Mouse (Mus musculus): ENCODE results near the gene Adprh. TPM values are rescaled to one million over a fixed set of nuclear protein-coding genes. Genes with fewer than 3 reads are reported as not detected.

Gene Adprh
- polyA plus RNA-seq, 1 experiment from 2014 or later, result 93.7 TPM

DNA sequence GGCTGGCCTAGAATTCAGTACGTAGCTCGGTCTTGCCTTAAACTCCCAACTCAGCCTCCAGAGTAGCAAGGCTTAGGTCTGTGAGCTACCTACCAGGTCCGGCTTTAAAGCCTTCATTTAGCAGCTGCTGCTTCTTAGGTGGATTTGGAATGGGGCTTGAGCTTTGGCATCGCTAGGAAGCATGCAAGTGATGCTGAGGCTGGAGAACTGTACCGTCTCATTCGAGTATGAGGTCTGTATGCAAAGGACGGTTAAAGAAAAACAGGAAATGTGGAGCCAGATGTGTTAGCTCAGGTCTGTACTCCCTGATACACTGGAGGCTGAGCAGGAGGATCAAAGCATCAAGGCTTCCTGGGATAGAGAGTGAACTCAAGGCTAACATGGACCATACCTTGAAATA lies 9.7 kb upstream of the Adprh start:
- Histone ChIP-seq H3K4me2 (no peak overlapping the region), H3K27me3 (no peaks in the 10 kb centered on the region), H3K27ac (no peak overlapping the region), H3K9me3 (no peaks in the 10 kb centered on the region), H3K9ac (no peak overlapping the region), H3K36me3 (no peaks in the 10 kb centered on the region), H3K4me1 (no peaks in the 10 kb centered on the region), H3K4me3 (no peak overlapping the region)
- WGBS, result 64% methylated on average over 7 of the region's 7 CpGs
- ATAC-seq (ENCODE audit: borderline replicate concordance, extremely low read depth, low FRiP score, low TSS enrichment), result no peak

DNA sequence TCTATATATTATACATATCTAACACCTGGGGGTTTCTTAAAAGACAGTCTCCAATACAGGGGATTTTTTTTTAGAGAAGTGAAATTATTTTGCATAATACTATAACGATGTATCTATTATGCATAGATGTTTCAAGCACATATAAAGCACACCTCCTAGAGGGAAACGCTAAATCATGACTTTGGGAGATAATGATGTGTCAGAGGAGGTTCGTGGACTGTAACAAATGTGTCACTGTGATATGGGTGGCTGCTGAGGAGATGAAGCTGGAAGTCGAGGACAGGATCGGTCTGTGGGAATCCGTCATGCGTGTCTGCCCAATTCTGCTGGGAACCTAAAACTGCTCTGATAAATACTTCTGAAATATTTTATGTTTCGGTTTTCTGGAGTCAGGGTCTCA lies 9.2 kb upstream of the Adprh start:
- no peak overlapping the region for H3K4me3 ChIP-seq
- H3K9ac ChIP-seq, result no peak overlapping the region
- 46% methylated on average over 8 of the region's 8 CpGs for WGBS
- no peak overlapping the region for H3K27ac ChIP-seq
- no peaks in the 10 kb centered on the region for H3K27me3 ChIP-seq
- no peaks in the 10 kb centered on the region for H3K9me3 ChIP-seq
- H3K4me1 ChIP-seq, result no peaks in the 10 kb centered on the region
- no peaks in the 10 kb centered on the region for H3K36me3 ChIP-seq
- ATAC-seq (ENCODE audit: borderline replicate concordance, extremely low read depth, low FRiP score, low TSS enrichment), result no peak
- no peak overlapping the region for H3K4me2 ChIP-seq

DNA sequence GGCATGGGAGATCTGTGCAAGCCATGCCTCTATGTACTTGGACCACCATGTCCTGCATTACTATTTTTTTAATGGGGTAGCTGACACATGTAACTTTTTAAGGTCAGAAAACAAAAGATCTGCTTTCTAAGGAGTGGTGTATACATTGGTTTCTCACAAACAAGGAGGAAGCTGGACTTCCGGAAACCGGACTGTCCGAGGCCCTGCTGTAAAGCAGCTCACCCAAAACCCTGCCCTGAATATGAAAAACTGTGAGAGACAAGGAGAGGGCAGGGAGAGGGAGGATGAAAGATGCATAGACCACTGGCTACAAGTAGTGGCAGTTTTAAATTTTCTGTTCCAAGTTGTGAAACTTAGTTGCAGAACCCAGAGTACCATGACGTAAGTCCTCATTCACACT lies 7.5 kb upstream of the Adprh start:
- H3K4me1 ChIP-seq, result no peaks in the 10 kb centered on the region
- ATAC-seq (ENCODE audit: borderline replicate concordance, extremely low read depth, low FRiP score, low TSS enrichment), result no peak
- no peaks in the 10 kb centered on the region for H3K27me3 ChIP-seq
- no peaks in the 10 kb centered on the region for H3K9me3 ChIP-seq
- H3K4me3 ChIP-seq, result no peak overlapping the region
- no peak overlapping the region for H3K4me2 ChIP-seq
- H3K27ac ChIP-seq, result no peak overlapping the region
- no peaks in the 10 kb centered on the region for H3K36me3 ChIP-seq
- H3K9ac ChIP-seq, result no peak overlapping the region
- 85% methylated on average over 4 of the region's 4 CpGs for WGBS

DNA sequence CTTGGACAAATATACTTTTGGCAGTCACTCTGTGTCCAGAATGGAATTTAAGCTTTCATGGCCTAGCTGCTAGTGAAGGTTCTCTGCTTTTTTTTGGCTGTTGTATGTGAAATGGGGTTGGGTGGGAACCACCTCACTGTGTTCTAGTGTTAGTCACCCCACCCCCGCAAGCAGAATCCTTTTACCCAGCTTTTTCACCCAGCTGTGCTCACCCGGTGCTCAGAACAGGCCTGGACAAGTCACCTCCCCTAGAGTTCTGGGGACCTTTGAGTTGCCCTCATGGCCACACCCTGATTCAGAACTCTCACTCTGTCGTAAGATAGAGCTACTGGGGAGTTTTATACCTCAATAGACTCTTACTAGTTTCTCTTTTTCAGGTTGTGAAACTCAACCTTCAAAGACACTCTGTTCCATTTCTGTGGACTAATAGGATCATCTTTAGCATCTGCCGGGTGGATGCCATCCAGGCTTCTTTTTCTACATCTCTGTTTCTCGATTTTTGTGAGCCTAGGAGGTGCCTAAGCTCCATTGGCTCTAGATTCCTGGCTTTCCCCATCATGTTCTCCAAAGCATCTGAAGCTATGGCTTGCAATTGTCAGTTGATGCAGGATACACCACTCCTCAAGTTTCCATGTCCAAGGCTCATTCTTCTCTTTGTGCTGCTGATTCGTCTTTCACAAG lies 6.2 kb upstream of the Adprh start:
- no peaks in the 10 kb centered on the region for H3K36me3 ChIP-seq
- H3K9ac ChIP-seq, result no peak overlapping the region
- no peak overlapping the region for H3K27ac ChIP-seq
- no peak overlapping the region for H3K4me3 ChIP-seq
- H3K27me3 ChIP-seq, result no peaks in the 10 kb centered on the region
- ATAC-seq (ENCODE audit: borderline replicate concordance, extremely low read depth, low FRiP score, low TSS enrichment), result no peak
- H3K9me3 ChIP-seq, result no peaks in the 10 kb centered on the region
- H3K4me1 ChIP-seq, result no peaks in the 10 kb centered on the region
- WGBS, result 66% methylated on average over 6 of the region's 6 CpGs
- no peak overlapping the region for H3K4me2 ChIP-seq

DNA sequence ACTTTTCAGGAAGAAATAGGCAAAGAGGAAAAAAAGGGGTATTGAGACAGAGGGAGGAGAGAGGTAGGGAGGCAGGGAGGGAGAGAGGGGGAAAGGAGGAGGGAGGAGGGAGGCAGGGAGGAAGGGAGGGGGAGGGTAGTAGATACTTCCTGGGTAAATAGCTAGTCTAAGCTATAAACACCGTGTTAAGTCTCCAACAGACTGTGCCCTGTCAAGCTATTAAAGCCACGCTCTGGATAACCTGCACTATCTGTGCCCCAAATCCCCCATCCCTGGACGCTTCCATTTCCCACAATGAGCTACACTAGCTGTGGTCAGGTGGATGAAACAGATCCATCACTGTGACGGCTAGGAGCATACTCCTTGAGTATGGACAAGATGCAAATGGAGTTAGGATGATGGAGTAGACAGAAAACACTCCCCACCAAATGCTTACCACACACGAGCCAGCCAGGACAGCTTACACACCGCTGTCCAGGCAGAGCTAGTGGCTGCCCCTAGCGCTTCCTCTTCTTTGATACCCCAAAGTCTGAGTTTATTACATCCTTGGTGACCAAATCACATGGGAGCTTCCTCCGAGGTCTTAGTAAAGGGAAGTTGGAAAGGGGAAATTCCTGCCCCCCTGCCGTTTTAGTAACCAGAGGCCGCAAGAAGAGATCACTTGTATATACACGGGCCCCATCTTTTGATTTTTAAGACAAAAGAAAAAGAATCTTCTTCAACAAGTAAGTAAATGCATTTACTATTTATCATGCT lies 4.5 kb upstream of the Adprh start:
- WGBS, result 42% methylated on average over 11 of the region's 11 CpGs
- no peak for ATAC-seq (ENCODE audit: borderline replicate concordance, extremely low read depth, low FRiP score, low TSS enrichment)

DNA sequence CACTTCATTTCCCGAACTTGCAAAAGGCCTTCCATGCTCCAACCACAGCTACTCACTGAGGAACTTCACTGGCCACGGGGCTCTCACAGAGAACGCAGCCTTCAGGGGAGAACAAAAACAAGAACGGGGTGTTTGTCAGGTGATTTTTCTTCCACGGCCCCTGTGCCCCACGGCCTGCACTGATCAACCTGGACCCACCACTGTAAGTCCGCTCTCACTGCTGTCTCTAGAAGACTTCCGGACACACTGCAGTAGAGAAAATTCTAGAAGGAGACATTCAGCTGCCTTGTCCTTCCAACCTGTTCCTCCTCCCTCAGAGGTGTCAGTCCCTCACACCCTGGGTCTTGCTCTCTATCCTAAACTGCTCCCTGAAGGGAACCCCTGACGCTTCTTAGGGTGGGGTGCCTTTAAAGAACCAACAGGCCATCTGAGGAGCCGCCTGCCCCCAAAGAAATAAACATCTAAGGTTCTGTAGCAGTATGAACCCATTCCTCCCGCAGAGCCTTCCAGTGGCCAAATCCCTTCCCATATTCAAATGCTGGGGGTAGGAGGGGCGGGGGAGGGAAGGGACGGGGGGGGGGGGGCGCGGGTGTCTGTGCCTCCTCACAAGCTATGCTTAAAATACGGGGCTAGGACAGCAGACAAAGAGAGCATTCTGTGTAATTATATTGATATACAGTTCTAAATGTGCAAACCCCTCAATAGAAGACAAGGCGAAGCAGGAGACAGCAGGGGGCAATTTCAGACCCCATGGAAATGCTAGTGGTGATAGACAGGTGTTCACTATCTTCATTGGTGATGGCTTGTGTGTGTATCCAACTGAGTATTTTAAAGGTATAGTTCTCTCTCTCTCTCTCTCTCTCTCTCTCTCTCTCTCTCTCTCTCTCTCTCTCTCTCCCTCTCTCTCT lies 3.3 kb upstream of the Adprh start, which contains the start of gene Cd80:
Cd80 (plus strand) TSS at position 51 of the 908 bp plus-strand sequence.
- Histone ChIP-seq H3K36me3 (no peaks in the 10 kb centered on the region), H3K9ac (no peak within 1 kb of the TSS), H3K9me3 (no peaks in the 10 kb centered on the region), H3K4me1 (peaks cover 8% of the 10 kb centered on the region), H3K27ac (no peak within 1 kb of the TSS), H3K4me3 (no peak within 1 kb of the TSS), H3K4me2 (no peak within 1 kb of the TSS), H3K27me3 (no peaks in the 10 kb centered on the region)
- no peak for ATAC-seq (ENCODE audit: borderline replicate concordance, extremely low read depth, low FRiP score, low TSS enrichment)
- 65% methylated on average over 17 of the region's 17 CpGs for WGBS

More for the DNA sequence above, 4.5 kb upstream of the Adprh start:
- no peaks in the 10 kb centered on the region for H3K4me1 ChIP-seq
- no peaks in the 10 kb centered on the region for H3K36me3 ChIP-seq
- no peaks in the 10 kb centered on the region for H3K9me3 ChIP-seq
- H3K27ac ChIP-seq, result no peak overlapping the region
- no peak overlapping the region for H3K4me3 ChIP-seq
- H3K9ac ChIP-seq, result no peak overlapping the region
- no peaks in the 10 kb centered on the region for H3K27me3 ChIP-seq
- H3K4me2 ChIP-seq, result no peak overlapping the region

DNA sequence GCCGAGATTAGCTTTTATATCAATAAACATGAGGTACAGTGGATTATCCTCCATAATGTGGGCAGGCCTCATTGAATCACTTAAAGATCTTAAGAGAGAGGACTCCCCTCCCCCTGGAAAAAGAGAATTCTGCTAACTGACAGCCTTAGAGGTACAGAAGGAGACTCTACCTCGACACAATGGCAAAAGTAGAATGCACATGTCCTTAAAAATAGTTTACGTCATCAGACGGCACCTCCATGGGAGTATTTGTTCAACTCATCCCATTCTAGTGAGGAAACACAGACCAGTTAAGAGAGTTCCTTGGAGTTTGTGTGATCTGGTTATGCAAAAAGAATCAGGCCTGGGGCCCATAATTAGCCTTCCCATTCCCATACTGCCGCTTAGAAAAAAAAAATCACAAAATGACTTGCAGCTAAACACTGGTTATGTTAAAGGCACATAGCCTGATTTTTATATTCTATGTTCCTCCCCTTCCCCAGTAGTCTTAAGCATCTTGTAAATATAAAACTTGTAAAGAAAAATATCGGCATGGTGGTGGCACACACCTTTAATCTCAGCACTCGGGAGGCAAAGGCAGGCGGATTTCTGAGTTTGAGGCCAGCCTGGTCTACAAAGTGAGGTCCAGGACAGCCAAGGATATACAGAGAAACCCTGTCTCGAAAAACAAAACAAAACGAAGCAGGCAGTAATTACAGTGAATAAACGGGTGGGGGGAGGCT lies 2.2 kb upstream of the Adprh start:
- no peak for ATAC-seq (ENCODE audit: borderline replicate concordance, extremely low read depth, low FRiP score, low TSS enrichment)
- Histone ChIP-seq H3K4me2 (no peak overlapping the region), H3K9ac (no peak overlapping the region), H3K4me3 (no peak overlapping the region), H3K36me3 (peaks cover 6% of the 10 kb centered on the region; the same call in 1 of the 2 replicates), H3K27ac (no peak overlapping the region), H3K4me1 (peaks cover 8% of the 10 kb centered on the region), H3K27me3 (no peaks in the 10 kb centered on the region), H3K9me3 (no peaks in the 10 kb centered on the region)
- 68% methylated on average over 11 of the region's 11 CpGs for WGBS

DNA sequence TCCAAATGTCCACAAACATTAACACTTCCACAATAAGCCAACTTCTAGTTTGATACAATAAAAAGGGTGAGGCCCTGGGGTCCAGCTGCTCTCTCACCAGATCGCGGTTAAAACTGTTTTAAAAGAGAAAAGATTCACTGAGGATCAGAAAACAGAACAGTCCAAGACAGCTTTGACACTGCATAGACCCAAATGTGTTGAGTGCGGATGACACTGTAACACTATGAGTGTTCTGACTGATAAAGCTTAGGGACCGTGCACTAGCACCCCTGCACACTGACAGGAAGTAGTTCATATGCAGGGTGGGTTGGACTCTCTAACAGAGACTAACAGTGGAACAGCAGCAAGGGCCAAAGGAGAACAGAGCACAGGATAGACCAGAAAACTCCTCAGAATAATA lies 1.4 kb upstream of the Adprh start:
- Histone ChIP-seq H3K4me3 (no peak overlapping the region), H3K36me3 (peaks cover 12% of the 10 kb centered on the region; the same call in 1 of the 2 replicates), H3K4me1 (peaks cover 8% of the 10 kb centered on the region), H3K27me3 (no peaks in the 10 kb centered on the region), H3K4me2 (no peak overlapping the region), H3K9me3 (no peaks in the 10 kb centered on the region), H3K9ac (no peak overlapping the region), H3K27ac (no peak overlapping the region)
- 88% methylated on average over 4 of the region's 4 CpGs for WGBS
- ATAC-seq (ENCODE audit: borderline replicate concordance, extremely low read depth, low FRiP score, low TSS enrichment), result no peak

DNA sequence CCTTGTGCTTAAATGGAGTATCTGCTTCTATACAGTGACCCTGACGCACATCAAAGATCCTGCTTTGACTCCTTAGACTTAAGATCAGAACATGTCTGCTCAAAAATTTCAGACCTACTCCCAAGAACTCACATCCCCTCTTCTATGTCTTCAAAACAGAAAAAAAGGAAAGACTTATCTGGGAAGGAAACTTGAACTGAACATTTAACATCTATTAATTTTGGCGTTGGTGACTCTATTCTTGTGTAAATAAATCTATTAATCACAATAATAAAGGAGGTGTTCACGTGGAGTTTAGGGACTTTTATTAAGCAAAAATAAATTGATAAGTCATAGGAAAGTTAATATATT lies 675 bp upstream of the Adprh start:
- Histone ChIP-seq H3K4me1 (peaks cover 8% of the 10 kb centered on the region), H3K27me3 (no peaks in the 10 kb centered on the region), H3K9me3 (no peaks in the 10 kb centered on the region), H3K9ac (peak overlapping the region; percentile 78), H3K4me2 (peak overlapping the region; percentile 59), H3K36me3 (peaks cover 18% of the 10 kb centered on the region), H3K4me3 (peak overlapping the region; percentile 74), H3K27ac (peak overlapping the region; percentile 88; the same call in 1 of the 2 replicates)
- 21% methylated on average over 3 of the region's 3 CpGs for WGBS
- ATAC-seq (ENCODE audit: borderline replicate concordance, extremely low read depth, low FRiP score, low TSS enrichment), result no peak

DNA sequence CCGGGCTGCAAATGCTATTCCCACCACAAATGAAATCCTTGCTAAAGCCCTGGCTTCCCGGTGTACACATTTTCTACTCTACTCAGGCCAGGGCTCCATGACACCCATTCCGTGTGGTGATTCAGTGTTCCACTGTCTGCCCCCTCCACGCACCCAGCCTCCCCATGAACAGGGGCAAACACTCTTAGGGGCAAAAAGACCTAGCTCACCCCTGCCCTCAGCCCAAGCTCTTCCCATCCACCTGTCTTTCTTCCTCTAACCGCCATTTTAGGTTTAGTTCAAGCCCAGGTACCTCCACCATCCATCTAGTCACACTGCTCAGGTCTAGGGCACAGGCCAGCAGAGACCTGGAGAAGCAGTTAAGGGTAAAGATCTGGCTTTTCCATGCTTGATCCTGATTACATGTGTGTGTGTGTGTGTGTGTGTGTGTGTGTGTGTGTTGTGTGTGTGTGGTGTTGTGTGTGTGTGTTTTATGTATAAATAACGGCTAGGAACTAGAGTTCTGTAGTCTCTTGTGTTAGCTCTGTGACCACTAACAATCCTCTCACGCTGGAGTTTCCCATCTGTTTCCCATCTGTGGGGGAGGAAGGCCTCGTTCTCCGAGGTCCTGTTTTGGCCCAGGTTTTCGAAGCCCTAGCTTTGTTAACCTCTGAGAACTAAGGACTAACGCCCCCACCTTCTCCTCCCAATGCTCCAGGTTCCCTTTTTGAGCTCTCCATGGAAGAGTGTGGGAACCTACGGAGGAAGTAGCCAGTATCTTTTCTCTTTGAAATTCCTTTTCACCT lies 890 bp downstream of the Adprh start:
- Histone ChIP-seq H3K4me1 (peaks cover 8% of the 10 kb centered on the region), H3K27ac (peak overlapping the region; percentile 88), H3K4me3 (peak overlapping the region; percentile 74), H3K9ac (peak overlapping the region; percentile 78), H3K4me2 (peak overlapping the region; percentile 59), H3K9me3 (no peaks in the 10 kb centered on the region), H3K36me3 (peaks cover 31% of the 10 kb centered on the region), H3K27me3 (no peaks in the 10 kb centered on the region)
- ATAC-seq (ENCODE audit: borderline replicate concordance, extremely low read depth, low FRiP score, low TSS enrichment), result no peak
- WGBS, result 40% methylated on average over 12 of the region's 12 CpGs

DNA sequence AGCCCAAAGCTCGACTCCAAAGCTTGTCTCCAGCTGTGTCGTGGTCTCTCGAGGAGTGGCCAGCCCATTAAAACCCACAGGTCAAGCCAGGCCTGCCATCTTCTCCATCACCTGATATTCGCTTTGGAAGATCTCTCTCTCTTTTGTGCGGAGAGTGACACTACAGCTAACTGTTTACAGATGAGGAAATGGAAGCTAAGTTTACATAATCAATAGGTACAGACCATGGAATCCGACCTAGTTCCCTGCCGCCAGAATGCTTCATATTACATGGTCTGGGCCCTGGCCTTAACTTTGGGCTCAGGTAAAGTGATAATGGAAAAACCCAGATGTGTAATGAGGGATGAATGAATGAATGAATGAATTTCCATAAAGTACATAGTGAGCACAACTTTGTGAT lies 1.8 kb downstream of the Adprh start:
- H3K4me2 ChIP-seq, result no peak overlapping the region
- peaks cover 41% of the 10 kb centered on the region for H3K36me3 ChIP-seq
- no peak overlapping the region for H3K27ac ChIP-seq
- WGBS, result 84% methylated on average over 7 of the region's 7 CpGs
- H3K9me3 ChIP-seq, result no peaks in the 10 kb centered on the region
- H3K4me3 ChIP-seq, result no peak overlapping the region
- no peak overlapping the region for H3K9ac ChIP-seq
- ATAC-seq (ENCODE audit: borderline replicate concordance, extremely low read depth, low FRiP score, low TSS enrichment), result no peak
- peaks cover 8% of the 10 kb centered on the region for H3K4me1 ChIP-seq
- no peaks in the 10 kb centered on the region for H3K27me3 ChIP-seq

All from lung, embryonic 15.5 days (tissue).